Mouse (Mus musculus) kidney, embryonic 16.5 days (tissue): Measurements from ENCODE around the gene 1700034J05Rik. TPM values are rescaled to one million over a fixed set of nuclear protein-coding genes. Genes with fewer than 3 reads are reported as not detected.
A peak's percentile ranks its signal among the peaks of the same experiment; 100 is the strongest.

ENCODE experiments used
- ATAC-seq: fragments of 200-750 bp; cut with Nextera tagmentation; 2 replicates; pipeline ENCODE4 v1.8.0; 2017; ENCODE audit warnings: moderate TSS enrichment; ENCODE audit not compliant: low FRiP score, low TSS enrichment
- H3K27ac ChIP-seq: fragments of 300-500 bp; sonication (generic); 2 replicates; pipeline ENCODE4 v1.5.1; 2014; ENCODE audit warnings: low read length
- H3K27me3 ChIP-seq: fragments of 300-500 bp; sonication (generic); 2 replicates; pipeline ENCODE4 v1.6.1; 2014; ENCODE audit warnings: low read length, control low read depth, mixed read lengths; ENCODE audit not compliant: insufficient read depth
- H3K36me3 ChIP-seq: fragments of 300-500 bp; sonication (generic); 2 replicates; pipeline ENCODE4 v1.6.1; 2014; ENCODE audit warnings: low read length, control low read depth, mixed read lengths; ENCODE audit not compliant: insufficient read depth
- H3K4me1 ChIP-seq: fragments of 300-500 bp; sonication (generic); 2 replicates; pipeline ENCODE4 v1.6.1; 2014; ENCODE audit warnings: low read length, control low read depth, mixed read lengths; ENCODE audit not compliant: insufficient read depth
- H3K4me2 ChIP-seq: fragments of 300-500 bp; sonication (generic); replicated peaks from 2 replicates; pipeline ENCODE4 v1.6.1; 2014; ENCODE audit warnings: low read depth, low read length
- H3K4me3 ChIP-seq: fragments of 300-500 bp; sonication (generic); 2 replicates; pipeline ENCODE4 v1.5.1; 2014; ENCODE audit warnings: mild to moderate bottlenecking, low read length
- H3K9ac ChIP-seq: fragments of 300-500 bp; sonication (generic); replicated peaks from 2 replicates; pipeline ENCODE4 v1.6.1; 2014; ENCODE audit warnings: low read length
- H3K9me3 ChIP-seq: fragments of 300-500 bp; sonication (generic); 2 replicates; pipeline ENCODE4 v1.6.1; 2016; ENCODE audit warnings: low read length, control low read depth
- WGBS: fragments of 180-500 bp; shearing (Covaris S2); extraction: QIAGEN DNeasy Blood & Tissue Kit; methylation state at CpG from one replicate; pipeline ENCODE4 v1.1.7; 2014; 5-methylcytosine and 5-hydroxymethylcytosine counted together
- polyA plus RNA-seq: library from polyadenylated mRNA; unstranded; fragments of >200 nt; fragmentation: Nextera tagmentation; extraction: Ambion mirVana; gene quantifications from 2 replicates; pipeline ENCODE4 v1.2.1, GENCODE M21; 2015

The 1700034J05Rik gene
- polyA plus RNA-seq, 1 experiment from 2014 or later, result 0.17 TPM

DNA sequence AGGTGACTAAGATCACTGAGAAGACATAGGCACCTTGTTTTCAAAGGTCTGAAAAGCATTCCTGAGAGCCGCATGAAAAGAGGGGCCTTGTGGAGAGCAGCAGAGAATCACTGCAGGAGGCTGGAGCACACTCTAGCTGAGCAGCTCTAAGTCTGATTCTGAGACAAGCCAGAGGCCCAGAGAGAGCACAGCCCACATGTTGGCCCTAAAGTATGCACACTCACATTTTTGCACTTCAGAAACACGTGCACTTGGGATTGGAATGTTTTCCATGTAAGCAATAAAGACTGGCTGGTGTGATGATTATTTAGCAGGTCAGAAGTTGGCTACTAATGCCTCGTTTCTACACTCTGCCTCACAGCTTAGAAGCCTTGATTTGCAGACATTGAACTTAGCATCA, 25.7 kb upstream of the 1700034J05Rik start:
- WGBS, result 33% methylated on average over 3 of the region's 3 CpGs
- H3K4me2 ChIP-seq, result no peak overlapping the region

DNA sequence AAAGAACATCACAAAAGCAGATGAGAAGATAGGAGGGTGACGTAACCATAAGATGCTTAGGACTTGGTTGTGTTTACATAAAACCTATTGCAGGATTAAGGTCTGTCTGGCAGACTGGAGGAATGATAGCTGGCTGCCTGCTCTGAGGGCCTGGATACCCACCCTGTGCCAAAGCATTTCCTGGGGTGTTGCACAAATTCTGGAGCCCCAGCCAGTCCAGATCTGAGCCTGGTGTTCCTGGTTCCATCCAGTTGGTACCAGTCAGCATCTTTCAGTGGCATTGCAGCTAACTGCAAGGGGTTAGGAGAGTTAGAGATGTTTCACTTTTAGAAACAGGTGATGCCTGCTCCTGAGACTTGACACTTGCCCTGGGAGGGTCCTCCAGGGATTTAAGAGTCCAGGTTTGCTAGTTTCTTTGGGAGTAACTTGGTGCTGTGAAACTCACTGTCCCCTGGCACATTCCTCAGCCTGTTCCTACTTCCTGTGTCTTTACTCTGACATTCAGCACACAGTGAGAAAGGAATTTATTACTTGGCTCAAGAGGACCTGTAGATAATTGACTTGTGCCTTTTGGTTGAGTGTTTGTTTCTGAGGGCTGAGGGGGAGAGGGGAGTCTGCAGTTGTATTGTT, 25.0 kb upstream of the 1700034J05Rik start:
- WGBS, result 89% methylated on average over 1 of the region's 1 CpGs
- Histone ChIP-seq H3K4me2 (no peak overlapping the region), H3K9ac (no peak overlapping the region), H3K27ac (peak overlapping the region; percentile 74), H3K27me3 (no peaks in the 10 kb centered on the region), H3K4me3 (no peak overlapping the region), H3K4me1 (0 out of 2 replicates have a peak, but pooled peaks cover 8% of the 10 kb centered on the region), H3K9me3 (no peaks in the 10 kb centered on the region), H3K36me3 (peaks cover 12% of the 10 kb centered on the region; the same call in 1 of the 2 replicates)
- peak; percentile 72 for ATAC-seq

More for the DNA sequence above, 25.7 kb upstream of the 1700034J05Rik start:
- H3K4me1 ChIP-seq, result 0 out of 2 replicates have a peak, but pooled peaks cover 8% of the 10 kb centered on the region
- H3K27ac ChIP-seq, result peak overlapping the region; percentile 74
- peaks cover 12% of the 10 kb centered on the region; the same call in 1 of the 2 replicates for H3K36me3 ChIP-seq
- ATAC-seq, result peak; percentile 49; the same call in 1 of the 2 replicates
- no peak overlapping the region for H3K4me3 ChIP-seq
- no peaks in the 10 kb centered on the region for H3K27me3 ChIP-seq
- H3K9me3 ChIP-seq, result no peaks in the 10 kb centered on the region
- no peak overlapping the region for H3K9ac ChIP-seq

DNA sequence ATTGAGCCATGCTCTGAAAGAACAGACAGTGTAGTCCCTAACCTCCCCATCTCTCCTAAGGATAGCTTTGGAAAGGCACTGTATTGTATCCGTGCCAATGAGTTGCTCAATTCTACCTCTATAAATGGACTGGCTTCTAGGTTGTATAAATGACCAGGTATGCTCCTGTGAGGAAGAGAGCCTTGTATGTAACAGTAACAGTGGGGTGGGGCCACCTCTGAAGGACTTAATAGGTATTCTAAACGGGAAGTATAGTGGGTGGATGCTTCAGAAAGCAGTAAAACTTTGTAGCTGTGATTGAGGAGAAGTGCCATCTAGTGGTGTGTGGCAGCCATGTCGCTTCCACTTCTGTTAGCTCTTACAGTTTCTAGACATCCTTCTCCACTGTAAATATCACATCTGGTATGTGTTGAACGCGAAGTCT, 24.5 kb upstream of the 1700034J05Rik start:
- H3K36me3 ChIP-seq, result peaks cover 9% of the 10 kb centered on the region; the same call in 1 of the 2 replicates
- 0 out of 2 replicates have a peak, but pooled peaks cover 8% of the 10 kb centered on the region for H3K4me1 ChIP-seq
- no peak for ATAC-seq
- H3K4me2 ChIP-seq, result no peak overlapping the region
- H3K9ac ChIP-seq, result no peak overlapping the region
- no peaks in the 10 kb centered on the region for H3K27me3 ChIP-seq
- H3K27ac ChIP-seq, result no peak overlapping the region
- no peaks in the 10 kb centered on the region for H3K9me3 ChIP-seq
- no peak overlapping the region for H3K4me3 ChIP-seq
- 52% methylated on average over 5 of the region's 5 CpGs for WGBS

DNA sequence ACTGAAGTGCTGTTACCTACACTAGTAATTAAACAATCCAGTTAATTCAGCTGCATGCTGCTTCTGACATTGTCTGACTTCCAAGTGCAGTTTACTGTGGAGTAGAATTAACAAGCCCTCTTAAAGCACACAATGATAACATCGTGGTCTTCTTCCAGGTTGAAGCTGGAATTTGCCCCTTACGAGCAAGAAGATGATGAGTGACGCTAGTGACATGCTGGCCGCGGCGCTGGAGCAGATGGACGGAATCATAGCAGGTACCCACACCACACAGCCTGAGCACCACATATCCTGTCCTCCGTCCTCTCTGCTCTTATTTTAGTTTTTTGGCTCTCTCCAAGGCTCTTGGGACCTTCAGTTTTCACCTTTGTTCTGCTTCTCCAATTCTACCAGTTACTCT, 22.2 kb upstream of the 1700034J05Rik start:
- H3K4me3 ChIP-seq, result no peak overlapping the region
- ATAC-seq, result no peak
- no peaks in the 10 kb centered on the region for H3K27me3 ChIP-seq
- no peaks in the 10 kb centered on the region for H3K9me3 ChIP-seq
- 0 out of 2 replicates have a peak, but pooled peaks cover 11% of the 10 kb centered on the region for H3K4me1 ChIP-seq
- no peak overlapping the region for H3K27ac ChIP-seq
- H3K9ac ChIP-seq, result no peak overlapping the region
- no peak overlapping the region for H3K4me2 ChIP-seq
- 83% methylated on average over 8 of the region's 8 CpGs for WGBS
- peaks cover 9% of the 10 kb centered on the region; the same call in 1 of the 2 replicates for H3K36me3 ChIP-seq

DNA sequence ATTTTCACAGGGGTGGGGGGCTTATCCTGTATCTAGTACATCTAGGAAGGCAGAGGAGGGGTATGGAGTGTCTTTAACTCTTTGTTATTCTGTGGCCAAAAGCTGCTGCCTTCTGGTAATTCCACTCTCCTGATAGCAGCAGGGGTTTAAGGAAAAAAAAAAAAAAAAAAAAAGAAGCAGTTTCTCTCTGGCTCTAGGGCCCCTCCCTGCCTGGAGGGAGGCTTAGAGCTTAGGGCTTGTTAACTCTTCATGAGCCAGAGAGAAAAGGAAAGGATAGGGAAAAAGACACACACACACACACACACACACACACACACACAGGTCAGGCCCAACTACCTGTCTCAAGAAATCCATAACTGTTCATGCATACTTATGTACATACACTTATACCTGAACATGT, 19.6 kb upstream of the 1700034J05Rik start:
- no peak overlapping the region for H3K27ac ChIP-seq
- no peaks in the 10 kb centered on the region for H3K9me3 ChIP-seq
- H3K9ac ChIP-seq, result no peak overlapping the region
- no peaks in the 10 kb centered on the region for H3K27me3 ChIP-seq
- H3K4me3 ChIP-seq, result no peak overlapping the region
- H3K4me2 ChIP-seq, result no peak overlapping the region
- peaks cover 9% of the 10 kb centered on the region; the same call in 1 of the 2 replicates for H3K36me3 ChIP-seq
- no peak for ATAC-seq
- H3K4me1 ChIP-seq, result 0 out of 2 replicates have a peak, but pooled peaks cover 4% of the 10 kb centered on the region

DNA sequence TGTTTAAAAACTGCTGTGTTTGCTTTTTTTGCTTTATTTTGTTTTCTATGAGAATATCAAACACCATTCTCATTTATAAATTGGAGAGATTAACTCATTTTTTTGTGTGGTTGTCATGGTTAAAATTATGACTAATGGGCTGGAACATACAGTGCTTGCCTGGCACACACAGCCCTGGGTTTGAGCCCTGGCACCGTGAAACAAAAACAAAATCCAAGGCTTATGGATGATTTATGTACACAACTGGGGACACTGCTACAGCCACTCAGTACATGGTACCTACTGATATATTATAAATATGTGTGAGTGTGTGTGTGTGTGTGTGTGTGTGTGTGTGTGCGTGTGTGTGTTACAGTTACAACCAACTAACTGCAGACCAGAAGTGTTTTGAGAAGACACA, 19.2 kb upstream of the 1700034J05Rik start:
- WGBS, result 55% methylated on average over 2 of the region's 2 CpGs

DNA sequence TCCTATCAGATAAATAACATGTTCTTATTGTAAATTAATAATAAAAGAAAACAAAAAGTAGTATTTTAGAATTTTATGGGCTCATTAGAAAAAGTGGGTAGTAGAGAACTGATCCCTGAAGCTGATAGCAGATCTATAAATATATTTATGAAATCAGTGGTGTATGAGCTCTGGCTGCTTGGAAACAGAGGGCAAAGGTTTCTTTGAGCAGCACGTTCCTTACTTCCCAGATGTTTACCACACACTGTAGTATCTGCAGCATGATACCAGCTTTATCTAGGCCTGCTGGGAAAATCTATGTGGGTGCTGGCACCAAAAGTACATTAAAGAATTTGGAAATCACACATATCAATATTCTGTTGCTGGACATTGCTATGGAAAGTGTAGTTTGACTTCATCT, 18.5 kb upstream of the 1700034J05Rik start:
- no peak for ATAC-seq
- H3K36me3 ChIP-seq, result peaks cover 9% of the 10 kb centered on the region; the same call in 1 of the 2 replicates
- 48% methylated on average over 1 of the region's 1 CpGs for WGBS

More for the DNA sequence above, 19.2 kb upstream of the 1700034J05Rik start:
- Histone ChIP-seq H3K27me3 (no peaks in the 10 kb centered on the region), H3K9me3 (no peaks in the 10 kb centered on the region), H3K27ac (no peak overlapping the region), H3K4me2 (no peak overlapping the region), H3K4me3 (no peak overlapping the region), H3K9ac (no peak overlapping the region), H3K4me1 (0 out of 2 replicates have a peak, but pooled peaks cover 4% of the 10 kb centered on the region), H3K36me3 (peaks cover 9% of the 10 kb centered on the region; the same call in 1 of the 2 replicates)
- no peak for ATAC-seq

DNA sequence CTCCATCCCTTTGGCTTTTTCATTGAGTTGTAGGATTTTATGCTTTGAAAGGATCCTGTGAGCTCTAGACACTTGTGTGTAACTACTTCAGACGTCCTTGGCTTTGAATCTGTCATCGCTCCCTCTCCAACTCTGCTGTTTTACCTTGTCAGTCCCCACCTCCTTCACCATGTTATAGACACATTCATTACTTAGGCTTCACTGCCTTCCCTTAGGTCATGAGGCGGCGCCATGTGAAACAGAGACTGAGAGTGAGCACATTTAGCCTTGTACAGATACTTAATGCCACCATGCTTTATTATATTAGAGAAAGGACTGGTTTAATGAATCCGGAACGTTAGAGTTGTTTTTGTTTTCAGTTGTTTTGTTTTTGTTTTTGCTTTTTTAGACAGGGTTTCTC, 17.8 kb upstream of the 1700034J05Rik start:
- 0 out of 2 replicates have a peak, but pooled peaks cover 4% of the 10 kb centered on the region for H3K4me1 ChIP-seq
- H3K9ac ChIP-seq, result no peak overlapping the region
- no peak overlapping the region for H3K27ac ChIP-seq
- peaks cover 7% of the 10 kb centered on the region; the same call in 1 of the 2 replicates for H3K36me3 ChIP-seq
- WGBS, result 71% methylated on average over 6 of the region's 6 CpGs
- H3K4me2 ChIP-seq, result no peak overlapping the region
- no peak overlapping the region for H3K4me3 ChIP-seq
- no peaks in the 10 kb centered on the region for H3K9me3 ChIP-seq
- H3K27me3 ChIP-seq, result no peaks in the 10 kb centered on the region
- ATAC-seq, result no peak

More for the DNA sequence above, 18.5 kb upstream of the 1700034J05Rik start:
- no peak overlapping the region for H3K9ac ChIP-seq
- H3K9me3 ChIP-seq, result no peaks in the 10 kb centered on the region
- H3K27ac ChIP-seq, result no peak overlapping the region
- H3K4me1 ChIP-seq, result 0 out of 2 replicates have a peak, but pooled peaks cover 4% of the 10 kb centered on the region
- no peak overlapping the region for H3K4me3 ChIP-seq
- no peak overlapping the region for H3K4me2 ChIP-seq
- H3K27me3 ChIP-seq, result no peaks in the 10 kb centered on the region

DNA sequence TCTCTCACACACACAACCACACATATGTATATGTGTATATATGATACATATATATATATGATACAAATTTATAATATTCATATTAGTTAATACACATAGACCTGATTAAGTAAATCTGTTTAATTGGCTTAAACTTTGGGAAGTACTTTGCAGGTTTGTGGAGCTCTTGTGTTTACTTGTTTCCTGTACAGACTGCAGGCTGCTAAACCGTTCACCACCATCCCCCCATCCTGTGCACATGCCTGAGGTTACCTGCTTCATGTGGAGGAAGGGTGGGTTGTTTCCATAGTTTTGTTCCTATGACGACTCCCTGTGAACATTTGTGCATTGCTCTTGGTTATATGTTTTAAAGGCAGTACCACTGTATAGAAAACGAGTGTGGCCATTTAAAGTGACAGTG, 17.1 kb upstream of the 1700034J05Rik start:
- 57% methylated on average over 3 of the region's 3 CpGs for WGBS
- H3K4me2 ChIP-seq, result no peak overlapping the region
- no peak for ATAC-seq
- no peaks in the 10 kb centered on the region for H3K27me3 ChIP-seq
- H3K27ac ChIP-seq, result no peak overlapping the region
- H3K9me3 ChIP-seq, result no peaks in the 10 kb centered on the region
- no peak overlapping the region for H3K9ac ChIP-seq
- peaks cover under 1% of the 10 kb centered on the region; the same call in 1 of the 2 replicates for H3K36me3 ChIP-seq
- 0 out of 2 replicates have a peak, but pooled peaks cover 4% of the 10 kb centered on the region for H3K4me1 ChIP-seq
- no peak overlapping the region for H3K4me3 ChIP-seq

DNA sequence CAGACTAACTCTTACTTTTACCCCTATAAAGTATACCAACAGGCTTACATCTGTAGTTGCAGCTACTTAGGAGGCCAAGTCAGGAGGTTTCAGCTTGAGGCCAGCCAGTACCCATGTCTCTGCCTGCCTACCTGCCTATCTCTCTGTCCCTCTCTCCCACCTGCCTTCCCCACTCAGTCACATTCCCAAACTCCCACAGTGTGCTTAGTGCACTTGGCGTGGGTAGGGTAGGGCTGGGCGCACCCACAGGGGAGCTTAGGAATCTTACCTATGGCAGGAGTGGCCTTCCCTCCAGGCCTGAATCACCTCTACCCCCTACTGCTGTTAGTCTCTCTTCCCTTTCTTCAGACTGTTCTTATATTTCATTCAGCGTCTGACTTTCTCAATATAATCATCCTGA, 16.6 kb upstream of the 1700034J05Rik start:
- Histone ChIP-seq H3K9me3 (no peaks in the 10 kb centered on the region), H3K4me3 (no peak overlapping the region), H3K36me3 (no peaks in the 10 kb centered on the region), H3K4me1 (peaks cover 8% of the 10 kb centered on the region; the same call in 1 of the 2 replicates), H3K9ac (no peak overlapping the region), H3K27ac (no peak overlapping the region), H3K27me3 (no peaks in the 10 kb centered on the region), H3K4me2 (no peak overlapping the region)
- 73% methylated on average over 3 of the region's 3 CpGs for WGBS
- no peak for ATAC-seq
